Mouse (Mus musculus) bone marrow macrophage, adult 2 months (primary cell): ENCODE measurements around the gene Dtl. TPM values are rescaled to one million over a fixed set of nuclear protein-coding genes. Genes with fewer than 3 reads are reported as not detected.

Experiments
- H3K27ac ChIP-seq: 2 replicates; pipeline ENCODE4 v1.5.1; 2012; ENCODE audit warnings: low read depth, low read length; ENCODE audit not compliant: insufficient read depth
- H3K4me1 ChIP-seq: 2 replicates; pipeline ENCODE4 v1.6.1; 2012; ENCODE audit warnings: low read length; ENCODE audit not compliant: control insufficient read depth, insufficient read depth
- H3K4me3 ChIP-seq: 2 replicates; pipeline ENCODE4 v1.5.1; 2012; ENCODE audit warnings: mild to moderate bottlenecking, low read length, moderate library complexity; ENCODE audit not compliant: insufficient read depth
- CTCF ChIP-seq: IDR thresholded peaks from 2 replicates; pipeline ENCODE4 v1.5.1; 2012; ENCODE audit warnings: low read depth, mild to moderate bottlenecking, low read length, moderate library complexity
- POLR2A ChIP-seq: IDR thresholded peaks from 2 replicates; pipeline ENCODE4 v1.6.1; 2012; ENCODE audit warnings: mild to moderate bottlenecking, low read depth, low read length, borderline replicate concordance
- polyA plus RNA-seq: library from polyadenylated mRNA; stranded (reverse); fragments of >200 nt; gene quantifications from 2 replicates; pipeline ENCODE4 v1.2.4, GENCODE M21; 2012; ENCODE audit not compliant: missing spikeins, insufficient read depth, insufficient read length

The Dtl gene
- 6.1 and 7.6 TPM in 2 replicates for polyA plus RNA-seq

DNA sequence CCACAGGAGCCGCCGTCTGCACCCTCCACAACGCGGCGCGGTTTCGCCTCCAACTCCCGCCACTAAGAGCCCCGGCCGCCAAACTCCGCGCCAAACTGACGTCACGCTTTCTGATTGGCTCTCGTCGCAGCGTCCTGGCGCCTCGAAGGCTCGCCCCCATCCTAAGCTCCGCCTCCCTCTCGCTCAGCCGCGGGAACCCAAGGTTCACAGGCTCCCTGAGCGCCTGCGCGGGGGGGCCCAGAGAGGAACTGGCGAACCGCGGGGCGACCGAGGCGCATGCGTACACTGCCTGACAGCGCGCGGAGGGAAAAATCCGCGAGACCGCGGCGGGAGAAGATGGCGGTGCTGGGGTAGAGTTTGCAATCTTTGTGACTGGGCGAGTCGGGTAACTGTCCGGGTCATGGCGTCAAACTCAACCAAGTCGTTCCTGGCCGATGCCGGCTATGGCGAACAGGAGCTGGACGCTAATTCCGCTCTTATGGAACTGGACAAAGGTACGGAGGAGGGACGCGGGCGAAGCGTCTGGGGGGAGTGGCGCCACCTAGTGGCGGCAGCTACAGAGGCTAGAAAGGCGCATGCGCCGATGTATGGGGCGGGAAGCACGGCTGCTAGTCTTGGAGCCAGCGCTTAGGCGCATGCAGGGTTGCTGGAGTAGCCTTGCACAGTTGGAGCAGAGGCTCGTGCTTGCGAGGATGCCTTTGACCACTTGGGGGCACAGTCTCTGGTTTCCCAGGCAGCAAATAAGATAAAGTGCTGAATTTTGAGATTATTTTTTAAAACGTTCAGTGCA, at the start of gene Dtl, which contains the start of gene Ints7:
Gene Dtl, minus strand, starts transcription at position 87 of the 790 bp plus-strand sequence.
Gene Ints7, plus strand, starts transcription at position 179 of the 790 bp plus-strand sequence.
- peaks cover 16% of the 10 kb centered on the region for H3K4me1 ChIP-seq
- peak within 1 kb of the TSS; percentile 73 for H3K27ac ChIP-seq
- H3K4me3 ChIP-seq = peak within 1 kb of the TSS; percentile 78
- TF ChIP-seq POLR2A (no peak), CTCF (peak; percentile 99)

DNA sequence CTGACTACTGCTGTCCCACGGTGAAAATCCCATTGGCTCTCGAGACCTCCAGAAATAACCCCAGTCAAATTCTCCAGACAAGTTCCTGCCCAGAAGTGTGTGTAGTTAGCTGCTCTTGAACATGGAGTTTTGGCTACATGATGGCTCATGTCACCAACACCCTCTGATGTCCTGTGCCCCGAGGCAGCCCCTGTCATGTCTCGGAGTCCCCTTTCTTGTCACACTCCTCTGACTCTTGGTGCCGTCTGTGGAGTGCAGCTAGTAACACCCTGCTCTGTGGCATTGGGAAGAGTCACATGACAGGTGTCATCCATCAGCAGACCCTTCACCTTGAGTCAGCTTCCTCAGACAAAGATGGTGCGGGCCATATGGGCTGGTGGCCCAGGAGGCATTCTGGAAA, 49.7 kb upstream of the Dtl start:
- TF ChIP-seq POLR2A (no peak), CTCF (no peak)

DNA sequence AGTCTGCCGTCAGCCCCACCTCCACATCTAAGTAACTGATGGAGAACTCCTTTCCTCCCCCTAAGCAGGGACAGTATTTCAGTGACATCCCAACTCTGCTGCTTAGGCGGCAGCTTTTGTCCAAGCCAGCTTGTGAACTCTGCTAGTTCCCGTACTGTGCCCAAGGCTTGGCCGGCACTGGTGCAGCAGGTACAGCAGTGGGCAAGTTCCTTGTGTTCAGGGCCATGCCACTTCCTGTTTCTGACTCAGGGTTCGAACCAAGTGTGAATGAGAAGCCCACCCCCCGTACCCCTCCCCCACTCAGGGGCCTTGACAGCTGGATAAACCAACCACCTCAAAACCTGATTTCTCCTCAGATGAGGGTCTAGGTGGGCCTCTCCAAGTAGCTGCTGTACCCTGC, 49.1 kb upstream of the Dtl start:
- H3K27ac ChIP-seq = no peak overlapping the region
- H3K4me3 ChIP-seq = no peak overlapping the region
- no peak for TF ChIP-seq POLR2A
- TF ChIP-seq CTCF = no peak
- peaks cover 6% of the 10 kb centered on the region for H3K4me1 ChIP-seq

More for the DNA sequence above, 49.7 kb upstream of the Dtl start:
- peaks cover 6% of the 10 kb centered on the region for H3K4me1 ChIP-seq
- no peak overlapping the region for H3K27ac ChIP-seq
- H3K4me3 ChIP-seq = no peak overlapping the region

GRCm38 (mm10) chr1:191622801-191623200, 47.5 kb upstream of the Dtl start:
- Histone ChIP-seq H3K4me3 (no peak overlapping the region), H3K4me1 (peaks cover 6% of the 10 kb centered on the region), H3K27ac (no peak overlapping the region)
- no peak for TF ChIP-seq POLR2A
- no peak for TF ChIP-seq CTCF

DNA sequence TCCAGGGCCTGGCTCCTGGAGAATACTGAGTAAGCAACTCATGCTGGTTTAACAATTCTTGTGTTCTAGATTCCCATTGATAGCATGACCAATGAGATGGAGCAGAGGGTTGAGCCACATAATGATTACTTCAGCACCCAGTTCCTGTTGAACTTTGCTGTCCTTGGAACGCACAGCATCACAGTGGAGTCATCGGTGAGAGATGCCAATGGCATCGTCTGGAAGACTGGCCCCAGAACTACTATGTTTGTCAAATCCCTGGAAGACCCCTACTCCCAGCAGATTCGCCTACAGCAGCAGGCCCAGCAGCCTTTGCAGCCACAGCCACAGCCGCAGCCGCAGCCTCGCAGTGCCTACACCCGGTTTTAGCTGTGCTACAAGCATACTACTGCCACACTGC, 45.8 kb upstream of the Dtl start:
- peaks cover 9% of the 10 kb centered on the region for H3K4me1 ChIP-seq
- TF ChIP-seq CTCF = no peak
- TF ChIP-seq POLR2A = no peak
- no peak overlapping the region for H3K27ac ChIP-seq
- H3K4me3 ChIP-seq = no peak overlapping the region

DNA sequence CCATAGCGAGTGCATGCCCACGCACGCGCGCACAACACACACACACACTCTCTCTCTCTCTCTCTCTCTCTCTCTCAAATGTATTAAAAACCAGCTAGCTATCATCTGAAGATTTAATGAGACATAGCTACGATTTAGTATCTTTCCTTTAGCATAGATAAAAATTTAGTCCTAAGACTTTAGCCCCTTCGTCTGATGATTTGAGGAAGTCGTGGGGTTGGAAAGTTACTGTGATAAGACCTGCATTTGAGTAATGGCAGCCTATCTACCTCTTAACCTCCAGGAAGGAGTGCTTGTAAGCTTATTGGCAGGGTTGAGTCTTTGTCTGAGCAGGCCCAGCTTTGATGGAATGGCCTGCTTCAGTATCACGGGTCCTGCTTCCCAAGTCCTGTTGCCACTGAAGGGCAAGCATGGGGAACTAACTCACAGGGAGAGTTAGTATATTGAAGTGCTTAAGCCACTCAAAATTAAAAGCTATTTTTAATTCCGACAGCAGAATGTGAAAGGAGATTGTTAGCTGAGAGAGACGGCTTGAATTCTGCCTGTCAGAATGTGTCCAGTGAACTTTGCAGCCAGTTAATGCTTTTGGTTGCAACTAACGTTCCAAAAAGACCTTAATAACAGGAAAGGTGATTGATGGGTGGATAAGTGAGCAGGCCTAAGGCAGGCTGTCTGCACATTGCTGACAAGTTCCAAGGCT, 42.9 kb upstream of the Dtl start:
- Histone ChIP-seq H3K4me1 (peaks cover 8% of the 10 kb centered on the region), H3K27ac (no peak overlapping the region), H3K4me3 (no peak overlapping the region)
- TF ChIP-seq POLR2A = no peak
- no peak for TF ChIP-seq CTCF

- TF ChIP-seq CTCF (no peak), POLR2A (no peak)
- H3K4me1 ChIP-seq = peaks cover 5% of the 10 kb centered on the region
- no peak overlapping the region for H3K4me3 ChIP-seq
- no peak overlapping the region for H3K27ac ChIP-seq
Observed at GRCm38 (mm10) chr1:191617589-191617988, 42.2 kb upstream of the Dtl start.

DNA sequence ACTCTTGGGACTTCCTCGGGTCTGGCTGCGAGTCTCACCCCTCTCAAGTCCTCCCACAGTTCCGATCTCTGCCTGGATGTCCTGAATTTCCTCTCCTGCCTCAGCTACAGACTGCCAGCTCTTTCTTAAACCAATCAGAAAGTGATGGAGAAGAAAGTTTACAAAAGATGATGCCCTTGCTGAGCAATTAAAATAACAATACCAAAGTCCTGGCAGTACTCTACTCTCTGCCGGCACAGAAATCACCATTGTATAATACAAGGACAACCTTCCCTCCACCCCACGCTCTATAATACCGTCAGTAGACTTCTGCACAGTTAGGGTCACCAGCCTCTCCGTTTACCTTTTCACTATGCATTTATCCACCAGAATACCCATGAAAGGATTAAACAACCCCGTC, 40.9 kb upstream of the Dtl start:
- no peak overlapping the region for H3K27ac ChIP-seq
- no peak overlapping the region for H3K4me3 ChIP-seq
- peaks cover 3% of the 10 kb centered on the region; the same call in 1 of the 2 replicates for H3K4me1 ChIP-seq
- no peak for TF ChIP-seq CTCF
- no peak for TF ChIP-seq POLR2A

GRCm38 (mm10) chr1:191612877-191613276, 37.5 kb upstream of the Dtl start:
- Histone ChIP-seq H3K27ac (no peak overlapping the region), H3K4me3 (no peak overlapping the region)
- TF ChIP-seq CTCF (no peak), POLR2A (no peak)

DNA sequence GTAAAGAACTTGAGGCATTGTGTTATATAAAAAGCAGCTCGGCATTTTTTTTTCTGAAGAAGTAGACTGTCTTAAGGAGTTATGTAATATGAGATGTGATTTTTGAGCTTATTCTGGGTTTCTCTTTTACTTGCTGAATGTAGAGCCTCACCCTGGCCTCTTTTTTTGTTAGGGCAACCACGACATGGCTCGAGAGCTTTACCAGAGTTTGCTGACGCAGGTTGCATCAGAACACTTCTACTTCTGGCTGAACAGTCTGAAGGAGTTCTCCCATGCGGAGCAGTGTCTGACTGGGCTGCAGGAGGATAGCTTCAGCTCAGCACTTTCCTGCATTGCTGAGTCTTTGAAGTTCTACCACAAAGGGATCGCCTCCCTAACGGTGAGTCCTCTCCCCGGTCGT, 36.3 kb upstream of the Dtl start:
- Histone ChIP-seq H3K4me1 (no peaks in the 10 kb centered on the region), H3K4me3 (no peak overlapping the region), H3K27ac (no peak overlapping the region)
- TF ChIP-seq POLR2A (no peak), CTCF (no peak)

More at GRCm38 (mm10) chr1:191612877-191613276, 37.5 kb upstream of the Dtl start:
- H3K4me1 ChIP-seq = peaks cover 3% of the 10 kb centered on the region; the same call in 1 of the 2 replicates
